Mouse (Mus musculus) CH12.LX (cell line): Measurements from ENCODE around the gene Adamts14. TPM values are rescaled to one million over a fixed set of nuclear protein-coding genes. Genes with fewer than 3 reads are reported as not detected.

Source experiments
- DNase-seq: peaks from one replicate; pipeline ENCODE4 v3.0.0-alpha.2; 2013; ENCODE audit errors: extremely low read depth
- H3K27ac ChIP-seq: 2 replicates; pipeline ENCODE4 v1.5.1; 2012; ENCODE audit warnings: low read depth, mild to moderate bottlenecking, control low read depth, moderate library complexity; ENCODE audit not compliant: insufficient read depth
- H3K27me3 ChIP-seq: replicated peaks from 2 replicates; pipeline ENCODE3; 2012; ENCODE audit warnings: inconsistent platforms
- H3K36me3 ChIP-seq, 2 experiments: replicated peaks in 1 of 2; 2 replicates each; pipeline versions ENCODE3 to v1.6.1; 2012; ENCODE audit warnings: inconsistent platforms in 1 of 2, low read length in 1 of 2, mild to moderate bottlenecking in 1 of 2, mixed read lengths in 1 of 2, moderate library complexity in 1 of 2; ENCODE audit not compliant: control insufficient read depth in 1 of 2, insufficient read depth in 1 of 2
- H3K4me1 ChIP-seq, 2 experiments: 2 replicates each; pipeline ENCODE4 v1.6.1; 2012; ENCODE audit warnings: inconsistent platforms in 1 of 2, moderate library complexity in 1 of 2; ENCODE audit not compliant: insufficient read depth in 2 of 2, control insufficient read depth in 1 of 2
- H3K4me2 ChIP-seq: 2 replicates; pipeline ENCODE4 v1.6.1; 2012; ENCODE audit warnings: low read depth, mild to moderate bottlenecking, control low read depth; ENCODE audit not compliant: poor library complexity, insufficient read depth, severe bottlenecking
- H3K4me3 ChIP-seq, 3 experiments: fragments of 150-350 bp in 1 of 3; sonication (generic) in 1 of 3; replicated peaks in 1 of 3; 2 replicates each; pipeline versions ENCODE3 to v1.5.1; 2011 to 2012; ENCODE audit warnings: low read depth in 2 of 3, low read length in 2 of 3, mild to moderate bottlenecking in 2 of 3, moderate library complexity in 2 of 3, control low read depth in 1 of 3, improper control_type of control experiment in 1 of 3, inconsistent platforms in 1 of 3, mixed read lengths in 1 of 3; ENCODE audit not compliant: poor library complexity in 1 of 3
- H3K79me2 ChIP-seq: replicated peaks from 2 replicates; pipeline ENCODE4 v1.6.1; 2012; ENCODE audit warnings: mild to moderate bottlenecking, moderate library complexity; ENCODE audit not compliant: control insufficient read depth, poor library complexity, insufficient read depth, severe bottlenecking; ENCODE audit errors: extremely low read depth
- H3K9ac ChIP-seq: 2 replicates; pipeline ENCODE4 v1.6.1; 2012; ENCODE audit warnings: low read depth, mild to moderate bottlenecking, control low read depth, moderate library complexity; ENCODE audit not compliant: insufficient read depth
- H3K9me3 ChIP-seq: replicated peaks from 2 replicates; pipeline ENCODE3; 2012; ENCODE audit warnings: low read length, inconsistent platforms, mixed read lengths
- BHLHE40 ChIP-seq: IDR thresholded peaks from 2 replicates; pipeline ENCODE4 v1.6.1; 2011; ENCODE audit warnings: mild to moderate bottlenecking, low read depth, low read length, improper control_type of control experiment
- CHD1 ChIP-seq: IDR thresholded peaks from 2 replicates; pipeline ENCODE4 v1.6.1; 2012; ENCODE audit warnings: low read depth, low read length, improper control_type of control experiment, inconsistent platforms
- CHD2 ChIP-seq: IDR thresholded peaks from 2 replicates; pipeline ENCODE4 v1.6.1; 2011; ENCODE audit warnings: low read length, improper control_type of control experiment
- CTCF ChIP-seq, 2 experiments: IDR thresholded peaks in 1 of 2; conservative IDR thresholded peaks in 1 of 2; 2 replicates each; pipeline ENCODE4 v1.5.1; 2011 to 2012; ENCODE audit warnings: low read depth in 2 of 2, low read length in 2 of 2, improper control_type of control experiment in 1 of 2, inconsistent platforms in 1 of 2, mild to moderate bottlenecking in 1 of 2, moderate library complexity in 1 of 2
- E2F4 ChIP-seq: IDR thresholded peaks from 2 replicates; pipeline ENCODE4 v1.6.1; 2011; ENCODE audit warnings: low read depth, low read length, improper control_type of control experiment; ENCODE audit not compliant: insufficient replicate concordance
- EP300 ChIP-seq: IDR thresholded peaks from 2 replicates; pipeline ENCODE4 v1.6.1; 2011; ENCODE audit warnings: low read length, improper control_type of control experiment
- ETS1 ChIP-seq: conservative IDR thresholded peaks from 2 replicates; pipeline ENCODE4 v1.6.1; 2012; ENCODE audit warnings: low read depth, mild to moderate bottlenecking, inconsistent platforms, low read length, improper control_type of control experiment, moderate library complexity
- GABPA ChIP-seq: IDR thresholded peaks from 2 replicates; pipeline ENCODE4 v1.6.1; 2012; ENCODE audit warnings: low read depth, low read length, improper control_type of control experiment, inconsistent platforms; ENCODE audit not compliant: insufficient replicate concordance
- HCFC1 ChIP-seq: IDR thresholded peaks from 2 replicates; pipeline ENCODE4 v1.6.1; 2012; ENCODE audit warnings: low read depth, mild to moderate bottlenecking, inconsistent platforms, low read length, improper control_type of control experiment
- IRF4 ChIP-seq: IDR thresholded peaks from 2 replicates; pipeline ENCODE4 v1.6.1; 2014; ENCODE audit warnings: low read depth, mild to moderate bottlenecking, inconsistent platforms, low read length, improper control_type of control experiment
- JUND ChIP-seq: conservative IDR thresholded peaks from 2 replicates; pipeline ENCODE4 v1.6.1; 2011; ENCODE audit warnings: low read depth, low read length, improper control_type of control experiment
- MAX ChIP-seq: IDR thresholded peaks from 2 replicates; pipeline ENCODE4 v1.6.1; 2011; ENCODE audit warnings: low read length, improper control_type of control experiment
- MEF2A ChIP-seq: IDR thresholded peaks from 2 replicates; pipeline ENCODE4 v1.6.1; 2014; ENCODE audit warnings: low read depth, mild to moderate bottlenecking, inconsistent platforms, low read length, improper control_type of control experiment, borderline replicate concordance
- NELFE ChIP-seq: IDR thresholded peaks from 2 replicates; pipeline ENCODE4 v1.6.1; 2011; ENCODE audit warnings: low read depth, low read length, improper control_type of control experiment
- NRF1 ChIP-seq: IDR thresholded peaks from 2 replicates; pipeline ENCODE4 v1.6.1; 2014; ENCODE audit warnings: low read depth, mild to moderate bottlenecking, inconsistent platforms, low read length, improper control_type of control experiment, moderate library complexity
- PAX5 ChIP-seq: IDR thresholded peaks from 2 replicates; pipeline ENCODE4 v1.6.1; 2012; ENCODE audit warnings: low read length, inconsistent platforms, mixed read lengths
- POLR2A ChIP-seq: IDR thresholded peaks from 2 replicates; pipeline ENCODE4 v1.6.1; 2011; ENCODE audit warnings: low read depth, mild to moderate bottlenecking, improper control_type of control experiment, low read length
- POLR2AphosphoS2 ChIP-seq: IDR thresholded peaks from 2 replicates; pipeline ENCODE4 v1.6.1; 2011; ENCODE audit warnings: low read depth, low read length, improper control_type of control experiment
- RCOR1 ChIP-seq: conservative IDR thresholded peaks from 2 replicates; pipeline ENCODE4 v1.6.1; 2012; ENCODE audit warnings: low read depth, mild to moderate bottlenecking, inconsistent platforms, low read length, improper control_type of control experiment
- SIN3A ChIP-seq: IDR thresholded peaks from 2 replicates; pipeline ENCODE4 v1.6.1; 2012; ENCODE audit warnings: low read length, improper control_type of control experiment, inconsistent platforms
- SMC3 ChIP-seq: IDR thresholded peaks from 2 replicates; pipeline ENCODE4 v1.6.1; 2011; ENCODE audit warnings: low read depth, low read length, improper control_type of control experiment
- TBP ChIP-seq: conservative IDR thresholded peaks from 2 replicates; pipeline ENCODE4 v1.6.1; 2011; ENCODE audit warnings: low read depth, low read length, improper control_type of control experiment
- TCF12 ChIP-seq: IDR thresholded peaks from 2 replicates; pipeline ENCODE4 v1.6.1; 2014; ENCODE audit warnings: low read depth, mild to moderate bottlenecking, inconsistent platforms, low read length, improper control_type of control experiment
- UBTF ChIP-seq: IDR thresholded peaks from 2 replicates; pipeline ENCODE4 v1.6.1; 2012; ENCODE audit warnings: low read depth, mild to moderate bottlenecking, inconsistent platforms, low read length, improper control_type of control experiment, moderate library complexity
- USF2 ChIP-seq: conservative IDR thresholded peaks from 2 replicates; pipeline ENCODE4 v1.6.1; 2011; ENCODE audit warnings: low read depth, low read length, improper control_type of control experiment
- ZC3H11A ChIP-seq: IDR thresholded peaks from 2 replicates; pipeline ENCODE4 v1.6.1; 2012; ENCODE audit warnings: low read depth, mild to moderate bottlenecking, inconsistent platforms, low read length, improper control_type of control experiment
- ZNF384 ChIP-seq: IDR thresholded peaks from 2 replicates; pipeline ENCODE4 v1.6.1; 2012; ENCODE audit warnings: low read depth, low read length, improper control_type of control experiment, inconsistent platforms
- dilution Hi-C: fragments of 300-500 bp; cut with MboI; formaldehyde crosslinking; loops from 2 replicates; pipeline ENCODE4 v1.14.3; 2020; ENCODE audit warnings: low sequenced_read_pairs; ENCODE audit not compliant: extremely low pct_unique_long_range_greater_than_20kb, extremely low pct_ligation_motif_present
- in situ Hi-C: fragments of 300-500 bp; cut with MboI; formaldehyde crosslinking; loops from 3 replicates; pipeline ENCODE4 v1.14.3; 2019; ENCODE audit warnings: low sequenced_read_pairs, low pct_ligation_motif_present, low pct_unique_long_range_greater_than_20kb, mixed read lengths
- polyA plus RNA-seq: library from polyadenylated mRNA; unstranded; fragments of >175 nt; gene quantifications from 2 replicates; pipeline ENCODE4 v1.2.1, GENCODE M21; 2012; ENCODE audit warnings: low read depth; ENCODE audit not compliant: insufficient read length
- total RNA-seq, 2 experiments: library from RNA; depleted of rRNA; stranded (reverse); fragments of 300-350 nt in 1 of 2; fragments of >200 nt in 1 of 2; gene quantifications; 2 replicates each; pipeline ENCODE4 v1.2.3; 2012 to 2014

Gene Adamts14
- total and polyA plus RNA-seq, 3 experiments, result 1.2 to 2.7 (median 2.5) TPM

- TF ChIP-seq EP300 (no peak), MEF2A (no peak)
- no peaks in the 10 kb centered on the region for H3K79me2 ChIP-seq
- no peaks in the 10 kb centered on the region for H3K36me3 ChIP-seq
- H3K4me3 ChIP-seq, result no peak overlapping the region
- H3K4me1 ChIP-seq, result peaks cover 3 to 11% of the 10 kb centered on the region in 2 experiments
- H3K9me3 ChIP-seq, result no peaks in the 10 kb centered on the region
- no peak overlapping the region for H3K4me2 ChIP-seq
- no peak overlapping the region for H3K9ac ChIP-seq
- DNase-seq, result no peak
- in situ Hi-C loops, result no loop called here
- dilution Hi-C loops, result no loop called here
- no peaks in the 10 kb centered on the region for H3K27me3 ChIP-seq
- H3K27ac ChIP-seq, result no peak overlapping the region
Observed at GRCm38 (mm10) chr10:61313750-61314149, 40.5 kb upstream of the Adamts14 start.

DNA sequence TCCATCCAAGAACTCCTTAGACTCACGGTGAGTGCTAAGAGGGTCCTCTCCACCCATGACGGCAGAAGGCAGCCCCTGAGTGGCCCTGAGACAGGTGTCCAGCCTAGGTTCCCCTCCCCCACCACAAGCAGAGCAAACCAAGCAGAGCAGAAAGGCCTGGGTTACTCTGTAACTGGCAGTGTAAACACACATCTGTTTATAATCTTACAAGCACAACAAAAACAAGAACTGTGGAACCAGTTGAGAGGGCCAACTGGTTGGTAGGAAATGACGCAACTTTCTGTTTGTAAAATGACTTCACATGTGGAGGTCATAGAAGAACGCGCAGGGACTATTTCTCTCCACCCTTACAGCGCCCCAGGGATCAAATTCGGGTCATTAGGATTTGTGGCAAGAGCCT, 39.5 kb upstream of the Adamts14 start:
- Histone ChIP-seq H3K27ac (no peak overlapping the region), H3K4me1 (peaks cover 5 to 17% of the 10 kb centered on the region in 2 experiments), H3K79me2 (no peaks in the 10 kb centered on the region), H3K27me3 (no peaks in the 10 kb centered on the region), H3K4me3 (no peak overlapping the region), H3K9me3 (no peaks in the 10 kb centered on the region), H3K9ac (no peak overlapping the region), H3K4me2 (no peak overlapping the region), H3K36me3 (no peaks in the 10 kb centered on the region)
- no peak for DNase-seq
- dilution Hi-C loops, result no loop called here
- TF ChIP-seq GABPA, result no peak
- TF ChIP-seq ZNF384, result no peak
- TF ChIP-seq CHD2, result no peak
- no peak for TF ChIP-seq E2F4
- no peak for TF ChIP-seq ZC3H11A
- TF ChIP-seq NRF1, result no peak
- TF ChIP-seq EP300, result no peak
- no peak for TF ChIP-seq UBTF
- no peak for TF ChIP-seq USF2
- TF ChIP-seq TBP, result no peak
- no peak for TF ChIP-seq CTCF (conservative IDR thresholded peaks at IDR 0.05 in 1 of 2, IDR thresholded peaks at IDR 0.05 in 1 of 2; ENCODE audit: low read depth in 2 of 2, low read length in 2 of 2)
- no peak for TF ChIP-seq POLR2A
- TF ChIP-seq CHD1, result no peak
- TF ChIP-seq NELFE, result no peak
- no peak for TF ChIP-seq TCF12
- no peak for TF ChIP-seq SIN3A
- in situ Hi-C loops, result no loop called here

DNA sequence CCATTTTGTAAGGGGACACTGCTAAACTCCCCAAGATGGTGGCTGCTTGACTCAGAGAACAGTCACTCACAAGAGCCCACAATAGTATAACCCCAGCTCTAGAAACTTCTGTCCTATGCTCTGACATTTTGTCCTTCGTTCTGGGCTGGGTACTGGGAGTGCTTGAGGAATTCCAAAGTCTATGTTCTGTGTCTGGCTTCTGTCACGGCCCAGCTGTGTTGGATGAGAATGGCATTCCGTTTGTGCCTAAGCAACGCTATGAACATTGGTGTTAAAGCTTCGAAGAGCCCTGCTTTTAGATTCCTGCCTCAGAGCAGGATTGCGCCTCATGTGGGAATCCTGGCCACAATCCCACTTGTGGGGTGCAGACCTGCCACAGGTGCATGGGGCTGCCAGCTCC, 38.9 kb upstream of the Adamts14 start:
- in situ Hi-C loops (no loop called here), dilution Hi-C loops (no loop called here)
- no peaks in the 10 kb centered on the region for H3K79me2 ChIP-seq
- no peak overlapping the region for H3K4me3 ChIP-seq
- no peak for DNase-seq
- no peaks in the 10 kb centered on the region for H3K36me3 ChIP-seq
- peaks cover 5 to 13% of the 10 kb centered on the region in 2 experiments for H3K4me1 ChIP-seq
- no peak overlapping the region for H3K9ac ChIP-seq
- TF ChIP-seq POLR2AphosphoS2 (no peak), TBP (no peak), EP300 (no peak), MAX (no peak), SIN3A (no peak), PAX5 (no peak), NRF1 (no peak), BHLHE40 (no peak), HCFC1 (no peak), SMC3 (no peak), JUND (no peak), IRF4 (no peak), ETS1 (no peak), USF2 (no peak), ZNF384 (no peak), RCOR1 (no peak), ZC3H11A (no peak), CHD1 (no peak)
- H3K4me2 ChIP-seq, result no peak overlapping the region
- H3K9me3 ChIP-seq, result no peaks in the 10 kb centered on the region
- no peaks in the 10 kb centered on the region for H3K27me3 ChIP-seq
- no peak overlapping the region for H3K27ac ChIP-seq
